Mouse (Mus musculus) kidney, postnatal 0 days (tissue): ENCODE results near the gene Trim61. TPM values are rescaled to one million over a fixed set of nuclear protein-coding genes. Genes with fewer than 3 reads are reported as not detected.

Experiments
- ATAC-seq: fragments of 200-750 bp; cut with Nextera tagmentation; replicated peaks from 2 replicates; pipeline ENCODE4 v1.8.0; 2017; ENCODE audit warnings: low read depth, moderate number of reproducible peaks, moderate TSS enrichment, moderate library complexity; ENCODE audit not compliant: low FRiP score
- DNase-seq: peaks from one replicate; pipeline ENCODE4 v3.0.0-alpha.2; 2016; ENCODE audit warnings: low spot score
- H3K27ac ChIP-seq: fragments of 300-500 bp; sonication (generic); 2 replicates; pipeline ENCODE4 v1.5.1; 2014; ENCODE audit warnings: mild to moderate bottlenecking
- H3K27me3 ChIP-seq: fragments of 300-500 bp; sonication (generic); 2 replicates; pipeline ENCODE4 v1.6.1; 2014; ENCODE audit warnings: low read length, mixed read lengths; ENCODE audit not compliant: insufficient read depth
- H3K36me3 ChIP-seq: fragments of 300-500 bp; sonication (generic); 2 replicates; pipeline ENCODE4 v1.6.1; 2014; ENCODE audit warnings: low read length, mixed read lengths; ENCODE audit not compliant: insufficient read depth
- H3K4me1 ChIP-seq: fragments of 300-500 bp; sonication (generic); replicated peaks from 2 replicates; pipeline ENCODE4 v1.6.1; 2014; ENCODE audit warnings: antibody characterized with exemption, low read length, mixed read lengths; ENCODE audit not compliant: insufficient read depth
- H3K4me2 ChIP-seq: fragments of 300-500 bp; sonication (generic); 2 replicates; pipeline ENCODE4 v1.6.1; 2014; ENCODE audit warnings: mild to moderate bottlenecking, low read length, moderate library complexity, mixed read lengths
- H3K4me3 ChIP-seq: fragments of 300-500 bp; sonication (generic); replicated peaks from 2 replicates; pipeline ENCODE4 v1.5.1; 2014; ENCODE audit warnings: low read depth, low read length
- H3K9ac ChIP-seq: fragments of 300-500 bp; sonication (generic); 2 replicates; pipeline ENCODE4 v1.6.1; 2014; ENCODE audit warnings: low read depth, low read length
- H3K9me3 ChIP-seq: fragments of 300-500 bp; sonication (generic); replicated peaks from 2 replicates; pipeline ENCODE4 v1.6.1; 2016; ENCODE audit warnings: low read length, inconsistent platforms, mixed read lengths
- CTCF ChIP-seq: IDR thresholded peaks from 2 replicates; pipeline ENCODE4 v1.5.1; 2016; ENCODE audit warnings: antibody characterized with exemption, low read depth, mild to moderate bottlenecking, moderate library complexity
- WGBS: fragments of 180-500 bp; shearing (Covaris S2); extraction: QIAGEN DNeasy Blood & Tissue Kit; methylation state at CpG from one replicate; pipeline ENCODE4 v1.1.7; 2014; 5-methylcytosine and 5-hydroxymethylcytosine counted together
- polyA plus RNA-seq: library from polyadenylated mRNA; unstranded; fragments of >200 nt; fragmentation: Nextera tagmentation; extraction: Ambion mirVana; gene quantifications from 2 replicates; pipeline ENCODE4 v1.2.1, GENCODE M21; 2015

The Trim61 gene
- polyA plus RNA-seq, 1 experiment from 2014 or later, result 0.53 TPM

DNA sequence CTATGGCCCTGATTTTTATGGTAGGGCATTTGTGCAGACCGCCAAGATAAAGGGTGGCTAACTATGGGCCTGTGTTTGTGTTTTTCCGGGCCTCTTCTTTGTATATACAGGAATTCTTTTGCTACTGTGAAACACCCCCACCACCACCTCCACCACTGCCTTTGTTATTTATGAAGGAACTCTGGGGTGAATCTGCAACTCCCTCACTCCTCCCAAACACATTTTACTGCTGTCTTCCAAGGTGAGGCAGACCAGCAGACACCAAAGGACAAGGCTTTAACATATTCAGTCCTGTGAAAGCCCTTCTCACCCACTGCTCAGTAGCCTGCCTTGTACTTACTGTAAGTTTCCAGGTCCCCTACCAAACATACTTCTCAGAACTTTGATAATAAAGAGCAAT, 15.8 kb upstream of the Trim61 start:
- H3K36me3 ChIP-seq, result no peaks in the 10 kb centered on the region
- H3K4me2 ChIP-seq, result peak overlapping the region; percentile 19; the same call in 1 of the 2 replicates
- H3K4me1 ChIP-seq, result no peaks in the 10 kb centered on the region; the same call in 1 of the 2 replicates
- no peak overlapping the region for H3K9ac ChIP-seq
- H3K27ac ChIP-seq, result no peak overlapping the region
- DNase-seq (no peak), ATAC-seq (no peak)
- H3K27me3 ChIP-seq, result no peaks in the 10 kb centered on the region
- TF ChIP-seq CTCF, result no peak
- WGBS, result 40% methylated on average over 2 of the region's 2 CpGs
- H3K4me3 ChIP-seq, result no peak overlapping the region
- no peaks in the 10 kb centered on the region for H3K9me3 ChIP-seq

DNA sequence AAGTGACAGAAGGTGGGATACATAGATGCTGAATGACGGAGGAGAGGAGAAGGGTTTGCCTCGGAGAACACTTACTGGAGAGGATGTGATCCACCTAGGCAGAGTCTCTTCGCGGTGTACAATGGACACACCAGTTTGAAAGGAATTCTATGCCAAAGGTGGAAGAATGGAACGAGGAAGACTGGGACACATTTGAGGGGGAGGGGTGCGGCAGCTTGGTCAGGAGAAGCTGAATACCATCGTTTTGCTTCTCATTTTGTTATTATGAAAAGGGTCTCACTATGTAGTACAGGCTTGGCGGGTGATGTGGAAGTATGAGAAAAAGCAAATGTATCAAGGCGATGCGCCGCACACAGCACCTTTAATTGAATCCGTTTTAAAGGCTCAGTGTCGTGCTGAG, 14.7 kb upstream of the Trim61 start:
- WGBS, result 78% methylated on average over 13 of the region's 13 CpGs
- no peak for DNase-seq
- ATAC-seq, result no peak
- Histone ChIP-seq H3K36me3 (no peaks in the 10 kb centered on the region), H3K27ac (no peak overlapping the region), H3K4me3 (no peak overlapping the region), H3K9ac (no peak overlapping the region), H3K27me3 (no peaks in the 10 kb centered on the region), H3K9me3 (no peaks in the 10 kb centered on the region), H3K4me2 (no peak overlapping the region), H3K4me1 (no peaks in the 10 kb centered on the region; the same call in 1 of the 2 replicates)
- TF ChIP-seq CTCF, result no peak

DNA sequence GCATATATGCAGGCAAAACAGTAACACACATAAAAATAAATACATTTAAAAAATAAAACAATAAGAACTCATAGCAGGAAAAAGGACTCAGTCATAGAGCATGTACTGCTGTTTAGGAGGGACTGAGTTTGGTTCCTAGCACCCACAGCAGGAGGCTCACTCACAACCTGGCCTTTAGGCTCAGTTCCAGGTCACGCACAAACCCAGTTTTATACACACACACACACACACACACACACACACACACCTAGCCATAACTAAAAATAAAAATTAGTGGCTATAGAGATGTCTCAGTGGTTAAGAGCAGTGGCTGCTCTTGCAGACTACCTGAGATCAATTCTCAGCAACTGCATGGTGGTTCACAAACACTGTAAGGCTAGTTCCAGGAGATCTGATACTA, 13.8 kb upstream of the Trim61 start:
- Histone ChIP-seq H3K27me3 (no peaks in the 10 kb centered on the region), H3K4me1 (no peaks in the 10 kb centered on the region; the same call in 1 of the 2 replicates), H3K9me3 (no peaks in the 10 kb centered on the region), H3K36me3 (no peaks in the 10 kb centered on the region), H3K9ac (no peak overlapping the region), H3K27ac (no peak overlapping the region), H3K4me2 (no peak overlapping the region), H3K4me3 (no peak overlapping the region)
- WGBS, result 100% methylated on average over 1 of the region's 1 CpGs
- DNase-seq, result no peak
- no peak for ATAC-seq
- no peak for TF ChIP-seq CTCF

DNA sequence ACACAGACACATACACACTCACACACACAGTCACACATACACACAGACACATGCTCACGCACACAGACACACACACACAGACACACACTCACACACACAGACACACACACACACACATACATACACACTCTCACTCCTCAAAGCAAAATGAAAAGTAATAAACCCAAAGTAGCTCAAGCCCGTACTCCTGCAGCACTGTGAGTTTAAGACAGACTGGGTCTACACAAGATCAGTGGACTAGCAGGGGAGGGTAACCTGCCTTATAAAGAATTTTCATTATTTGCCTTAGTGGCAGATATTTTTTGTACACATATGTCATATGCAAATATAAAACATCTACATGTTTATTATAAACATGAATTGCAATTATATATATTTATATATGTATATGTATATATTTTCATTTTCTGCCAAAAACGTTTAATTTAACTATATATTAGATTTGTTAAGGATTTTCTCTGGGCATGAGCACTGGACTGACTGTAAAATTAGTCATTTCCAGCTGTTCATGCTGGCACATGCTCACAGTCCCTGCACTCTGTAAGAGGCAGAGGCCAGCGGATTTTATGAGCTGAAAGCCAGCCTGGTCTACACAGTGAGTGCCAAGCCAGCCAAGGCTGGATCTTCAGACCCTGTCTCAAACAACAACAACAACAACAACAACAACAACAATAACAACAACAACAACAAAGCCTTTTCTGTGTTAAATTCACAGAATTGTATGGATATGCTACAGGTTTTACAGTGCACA, 12.6 kb upstream of the Trim61 start:
- Histone ChIP-seq H3K4me3 (no peak overlapping the region), H3K4me2 (no peak overlapping the region), H3K9ac (no peak overlapping the region), H3K36me3 (no peaks in the 10 kb centered on the region), H3K27ac (no peak overlapping the region), H3K4me1 (no peaks in the 10 kb centered on the region; the same call in 1 of the 2 replicates), H3K27me3 (no peaks in the 10 kb centered on the region), H3K9me3 (no peaks in the 10 kb centered on the region)
- no peak for DNase-seq
- no peak for TF ChIP-seq CTCF
- no peak; the same call in 1 of the 2 replicates for ATAC-seq
- WGBS, result 76% methylated on average over 4 of the region's 4 CpGs

DNA sequence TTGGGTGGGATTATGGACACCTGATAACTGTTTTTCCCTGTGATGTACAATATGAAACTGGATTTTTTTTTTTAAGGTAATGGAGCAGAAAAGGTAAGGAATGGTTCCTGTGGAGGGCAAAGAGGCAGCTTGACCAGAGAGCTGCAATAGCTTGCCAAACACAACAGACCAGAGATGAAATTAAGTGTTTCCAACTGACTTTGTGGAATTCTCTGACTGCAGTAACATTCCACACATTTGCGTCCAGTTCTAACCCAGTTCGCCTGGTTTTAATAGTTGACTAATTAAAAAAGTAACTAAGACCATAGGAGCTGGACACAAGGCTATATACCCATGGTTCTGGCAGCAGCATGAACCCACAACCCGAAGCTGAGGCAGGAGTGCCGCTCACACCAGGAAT, 11.5 kb upstream of the Trim61 start:
- no peak; the same call in 1 of the 2 replicates for ATAC-seq
- H3K4me3 ChIP-seq, result no peak overlapping the region
- WGBS, result 58% methylated on average over 4 of the region's 4 CpGs
- no peaks in the 10 kb centered on the region for H3K27me3 ChIP-seq
- no peaks in the 10 kb centered on the region for H3K4me1 ChIP-seq
- no peaks in the 10 kb centered on the region for H3K9me3 ChIP-seq
- H3K4me2 ChIP-seq, result no peak overlapping the region
- no peak for TF ChIP-seq CTCF
- H3K27ac ChIP-seq, result no peak overlapping the region
- H3K36me3 ChIP-seq, result no peaks in the 10 kb centered on the region
- no peak for DNase-seq
- H3K9ac ChIP-seq, result no peak overlapping the region

DNA sequence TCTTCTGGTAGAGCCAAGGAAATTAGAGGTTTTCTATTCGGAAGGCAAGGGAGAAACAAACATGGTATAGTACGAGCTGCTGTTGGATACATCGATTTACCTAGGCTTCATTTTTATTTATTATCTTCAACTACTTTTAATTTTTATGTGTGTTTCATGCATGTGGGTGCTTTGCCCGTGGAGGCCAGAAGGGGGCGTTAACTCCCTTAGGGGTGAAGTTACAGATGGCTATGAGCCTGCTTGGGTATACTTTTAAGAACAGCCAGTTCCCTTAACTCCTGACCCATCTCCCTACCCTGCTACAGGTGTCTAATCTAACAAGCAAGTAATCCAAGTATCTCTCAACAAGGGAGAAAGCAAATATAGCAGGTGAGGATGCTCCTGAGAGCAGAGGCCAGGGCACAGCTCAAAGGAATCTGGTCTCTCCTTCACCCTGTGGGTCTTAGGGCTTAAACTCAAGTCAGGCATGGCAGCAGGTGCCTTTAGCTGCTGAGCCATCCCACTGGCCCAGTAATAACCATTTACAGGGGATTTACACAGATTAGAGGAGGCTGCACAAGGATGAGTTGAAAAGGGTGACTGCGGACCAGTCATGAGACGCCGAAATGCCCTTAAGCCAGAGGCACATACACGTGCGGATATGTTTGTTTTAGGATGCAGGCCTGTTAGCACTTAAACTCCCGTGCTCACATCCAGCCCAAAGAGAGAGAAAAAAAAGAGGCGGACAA, 10.8 kb upstream of the Trim61 start:
- no peaks in the 10 kb centered on the region for H3K36me3 ChIP-seq
- WGBS, result 83% methylated on average over 12 of the region's 12 CpGs
- TF ChIP-seq CTCF, result peak; percentile 15; the same call in 1 of the 2 replicates
- no peak for DNase-seq
- no peak overlapping the region for H3K4me2 ChIP-seq
- H3K27ac ChIP-seq, result no peak overlapping the region
- ATAC-seq, result no peak
- H3K4me1 ChIP-seq, result no peaks in the 10 kb centered on the region
- H3K9ac ChIP-seq, result no peak overlapping the region
- H3K4me3 ChIP-seq, result no peak overlapping the region
- no peaks in the 10 kb centered on the region for H3K27me3 ChIP-seq
- no peaks in the 10 kb centered on the region for H3K9me3 ChIP-seq
